Comparison of ENCODE assay signal across 10 mouse cellular contexts in the genomic region with DNA sequence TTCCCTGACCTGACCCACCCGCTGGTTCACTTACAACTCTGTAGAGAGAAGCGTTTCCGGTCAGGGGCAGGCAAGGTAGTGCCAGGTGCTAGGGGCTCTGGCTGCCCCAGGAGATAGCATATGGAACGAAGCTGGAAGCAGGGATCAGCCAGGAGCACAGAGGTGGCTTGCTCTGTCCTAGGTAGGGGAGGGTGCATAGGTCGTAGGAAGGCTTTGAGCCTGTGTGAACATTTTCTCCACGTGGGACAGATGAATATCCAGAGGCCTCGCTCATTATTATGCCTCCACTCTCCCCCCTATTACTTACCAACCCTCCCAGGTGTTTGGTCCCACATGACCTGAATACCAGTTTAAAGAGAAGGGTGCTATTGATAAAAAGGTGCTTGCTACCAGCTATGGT. TPM values are rescaled to one million over a fixed set of nuclear protein-coding genes. Genes with fewer than 3 reads are reported as not detected.
DNase-seq lines count a peak whose midpoint lies in the region; ATAC-seq and TF ChIP-seq lines count a peak whose summit lies in the region.
"Had no signal": no experiment of that assay in that cellular context is flagged by ENCODE, and none has a peak within 500 bp of the region (broad histone marks: within the 10 kb centered on the region; RNA-seq: fewer than 3 reads in every experiment).

No protein-coding gene starts in this region.

- DNase-seq in heart, postnatal 0 days (ENCODE audit: low spot score), result no peak
- DNase-seq in heart, adult 18-20 months, result no peak
- DNase-seq in neural tube, embryonic 10.5 days (ENCODE audit: extremely low spot score, low spot score), result no peak
- DNase-seq in B cell, adult 2 months, result no peak

- H3K9ac ChIP-seq in heart, postnatal 0 days (replicated peaks; ENCODE audit: low read depth, low read length), result no peak overlapping the region
- no peak overlapping the region for H3K9ac ChIP-seq in neural tube, embryonic 13.5 days
- no peak overlapping the region for H3K9ac ChIP-seq in liver, embryonic 16.5 days (ENCODE audit: low read depth, low read length)
- H3K9ac ChIP-seq: forebrain, embryonic 13.5 days had no signal

- no peak for TF ChIP-seq CTCF in heart, postnatal 0 days (IDR thresholded peaks at IDR 0.05; ENCODE audit: low read depth)

- WGBS in heart, postnatal 0 days, result 63% methylated on average over 7 of the region's 7 CpGs
- WGBS in neural tube, embryonic 13.5 days, result 75% methylated on average over 7 of the region's 7 CpGs
- WGBS in liver, embryonic 16.5 days (ENCODE audit: insufficient replicate concordance), result 69% methylated on average over 7 of the region's 7 CpGs

- no peak for TF ChIP-seq EP300 in heart, postnatal 0 days (IDR thresholded peaks at IDR 0.05; ENCODE audit: low read depth)

- no peak overlapping the region for H3K4me2 ChIP-seq in heart, postnatal 0 days (ENCODE audit: low read depth, low read length)
- H3K4me2 ChIP-seq in neural tube, embryonic 13.5 days, result no peak overlapping the region
- no peak overlapping the region for H3K4me2 ChIP-seq in liver, embryonic 16.5 days (ENCODE audit: low read depth, low read length)

- no peaks in the 10 kb centered on the region for H3K9me3 ChIP-seq in heart, postnatal 0 days (replicated peaks; ENCODE audit: control insufficient read depth, low read length)
- H3K9me3 ChIP-seq in neural tube, embryonic 13.5 days, result no peaks in the 10 kb centered on the region
- H3K9me3 ChIP-seq in liver, embryonic 16.5 days (replicated peaks; ENCODE audit: control insufficient read depth, low read length), result no peaks in the 10 kb centered on the region
- H3K9me3 ChIP-seq: forebrain, embryonic 13.5 days had no signal

- H3K4me3 ChIP-seq in heart, postnatal 0 days (ENCODE audit: low read depth, low read length), result no peak overlapping the region
- no peak overlapping the region for H3K4me3 ChIP-seq in neural tube, embryonic 13.5 days
- no peak overlapping the region for H3K4me3 ChIP-seq in liver, embryonic 16.5 days (ENCODE audit: low read depth, low read length)

- peaks cover 49% of the 10 kb centered on the region for H3K36me3 ChIP-seq in heart, postnatal 0 days (replicated peaks; ENCODE audit: control insufficient read depth, insufficient read depth, low read length)
- H3K36me3 ChIP-seq in neural tube, embryonic 13.5 days, result peaks cover 65% of the 10 kb centered on the region
- H3K36me3 ChIP-seq in liver, embryonic 16.5 days (ENCODE audit: control insufficient read depth, insufficient read depth), result peaks cover 55% of the 10 kb centered on the region

- H3K27me3 ChIP-seq in heart, postnatal 0 days (ENCODE audit: control insufficient read depth, insufficient read depth, low read length), result no peaks in the 10 kb centered on the region
- no peaks in the 10 kb centered on the region for H3K27me3 ChIP-seq in neural tube, embryonic 13.5 days
- no peaks in the 10 kb centered on the region for H3K27me3 ChIP-seq in liver, embryonic 16.5 days (ENCODE audit: control insufficient read depth, insufficient read depth, low read depth, low read length)
- H3K27me3 ChIP-seq: forebrain, embryonic 13.5 days had no signal

- no peak for ATAC-seq in heart, postnatal 0 days (ENCODE audit: insufficient read depth, low read depth)
- no peak for ATAC-seq in neural tube, embryonic 13.5 days (ENCODE audit: low read depth)
- ATAC-seq in liver, embryonic 16.5 days (ENCODE audit: low read depth), result no peak
- no peak for ATAC-seq in erythroblast, adult 5-6 weeks (replicated peaks; ENCODE audit: low FRiP score, poor library complexity, severe bottlenecking)

- peak overlapping the region; percentile 69; the same call in 1 of the 2 replicates for H3K27ac ChIP-seq in heart, postnatal 0 days (ENCODE audit: low read depth)
- peak overlapping the region; percentile 34; the same call in 1 of the 2 replicates for H3K27ac ChIP-seq in neural tube, embryonic 13.5 days (replicated peaks)
- H3K27ac ChIP-seq in liver, embryonic 16.5 days (ENCODE audit: low read length), result 0 out of 2 replicates have a peak overlapping the region, but pooled peaks have one; percentile 31
- H3K27ac ChIP-seq: forebrain, embryonic 13.5 days had no signal

- H3K4me1 ChIP-seq in heart, postnatal 0 days (ENCODE audit: control insufficient read depth, insufficient read depth), result peaks cover 15% of the 10 kb centered on the region
- H3K4me1 ChIP-seq in neural tube, embryonic 13.5 days (replicated peaks), result peaks cover 38% of the 10 kb centered on the region
- H3K4me1 ChIP-seq in liver, embryonic 16.5 days (ENCODE audit: control insufficient read depth, low read depth, low read length), result peaks cover 36% of the 10 kb centered on the region

RNA-seq across cellular contexts. Expression of a gene that starts 0.5 kb away (rescaled TPM):
- total RNA-seq in heart, postnatal 0 days (2014; rRNA removed; ENCODE audit: low replicate concordance), result 1.4 and 7.6 TPM in 2 replicates
- polyA plus RNA-seq in heart, postnatal 0 days (2015; fragmentation: Nextera tagmentation; extraction: Ambion mirVana), result 1.4 and 1.6 TPM in 2 replicates
- total RNA-seq in heart, adult 18-20 months (2021), result 1 to 10 TPM; 1.4 to 1.8 TPM
- 2.8 and 3.0 TPM in 2 replicates for polyA plus RNA-seq in neural tube, embryonic 13.5 days (2015; fragmentation: Nextera tagmentation; extraction: Ambion mirVana)
- 1.6 and 2.1 TPM in 2 replicates for polyA plus RNA-seq in liver, embryonic 16.5 days (2015; fragmentation: Nextera tagmentation; extraction: Ambion mirVana)
- 0.77 TPM in 1 of 2 replicates, not detected in the other for total RNA-seq in erythroblast, adult 5-6 weeks (2015; ENCODE audit: low replicate concordance)
- 2.3 and 2.8 TPM in 2 replicates for total RNA-seq in erythroblast, adult 5-6 weeks (2017; ENCODE audit: low replicate concordance)

RNA-seq across cellular contexts. Expression of a gene that starts 3.4 kb away (rescaled TPM):
- total RNA-seq in heart, postnatal 0 days (2014; rRNA removed; ENCODE audit: low replicate concordance), result 13.1 and 18.1 TPM in 2 replicates
- 15.7 and 17.2 TPM in 2 replicates for polyA plus RNA-seq in heart, postnatal 0 days (2015; fragmentation: Nextera tagmentation; extraction: Ambion mirVana)
- total RNA-seq in heart, adult 18-20 months (2021), result 10 to 100 TPM; 10.5 to 10.6 TPM
- polyA plus RNA-seq in neural tube, embryonic 13.5 days (2015; fragmentation: Nextera tagmentation; extraction: Ambion mirVana), result 21.9 and 25.3 TPM in 2 replicates
- 12.9 and 13.8 TPM in 2 replicates for polyA plus RNA-seq in liver, embryonic 16.5 days (2015; fragmentation: Nextera tagmentation; extraction: Ambion mirVana)
- total RNA-seq in erythroblast, adult 5-6 weeks (2015; ENCODE audit: low replicate concordance), result 4.8 and 5.6 TPM in 2 replicates
- total RNA-seq in erythroblast, adult 5-6 weeks (2017; ENCODE audit: low replicate concordance), result 4.1 and 7.8 TPM in 2 replicates

RNA-seq across cellular contexts. Expression of a gene that starts 27.8 kb away (rescaled TPM):
- not detected in 2 replicates for total RNA-seq in heart, postnatal 0 days (2014; rRNA removed; ENCODE audit: low replicate concordance)
- polyA plus RNA-seq in heart, postnatal 0 days (2015; fragmentation: Nextera tagmentation; extraction: Ambion mirVana), result 0.07 TPM in 1 of 2 replicates, not detected in the other
- under 1 TPM in 1 of 2 experiments, not detected in 1; 0.36 TPM for total RNA-seq in heart, adult 18-20 months (2021)
- polyA plus RNA-seq in neural tube, embryonic 13.5 days (2015; fragmentation: Nextera tagmentation; extraction: Ambion mirVana), result 0.18 TPM in 1 of 2 replicates, not detected in the other
- 52.5 and 62.0 TPM in 2 replicates for polyA plus RNA-seq in liver, embryonic 16.5 days (2015; fragmentation: Nextera tagmentation; extraction: Ambion mirVana)
- 33.0 and 48.8 TPM in 2 replicates for total RNA-seq in erythroblast, adult 5-6 weeks (2015; ENCODE audit: low replicate concordance)
- total RNA-seq in erythroblast, adult 5-6 weeks (2017; ENCODE audit: low replicate concordance), result 6.6 and 13.4 TPM in 2 replicates
- total RNA-seq: gastrocnemius, adult 18-20 months had no signal
- polyA plus RNA-seq: forebrain, embryonic 13.5 days; midbrain, embryonic 16.5 days had no signal

RNA-seq across cellular contexts. Expression of a gene that starts 30.7 kb away (rescaled TPM):
- 40.5 and 60.2 TPM in 2 replicates for total RNA-seq in heart, postnatal 0 days (2014; rRNA removed; ENCODE audit: low replicate concordance)
- polyA plus RNA-seq in heart, postnatal 0 days (2015; fragmentation: Nextera tagmentation; extraction: Ambion mirVana), result 24.6 and 32.9 TPM in 2 replicates
- total RNA-seq in heart, adult 18-20 months (2021), result 10 to 100 TPM; 83.4 to 86.8 TPM
- polyA plus RNA-seq in neural tube, embryonic 13.5 days (2015; fragmentation: Nextera tagmentation; extraction: Ambion mirVana), result 43.8 and 44.0 TPM in 2 replicates
- polyA plus RNA-seq in liver, embryonic 16.5 days (2015; fragmentation: Nextera tagmentation; extraction: Ambion mirVana), result 92.7 and 106 TPM in 2 replicates
- total RNA-seq in erythroblast, adult 5-6 weeks (2015; ENCODE audit: low replicate concordance), result 734 and 842 TPM in 2 replicates
- 498 and 626 TPM in 2 replicates for total RNA-seq in erythroblast, adult 5-6 weeks (2017; ENCODE audit: low replicate concordance)

RNA-seq across cellular contexts. Expression of a gene that starts 42.0 kb away (rescaled TPM):
- total RNA-seq in heart, postnatal 0 days (2014; rRNA removed; ENCODE audit: low replicate concordance), result 36.5 and 43.5 TPM in 2 replicates
- 32.8 TPM in 2 replicates for polyA plus RNA-seq in heart, postnatal 0 days (2015; fragmentation: Nextera tagmentation; extraction: Ambion mirVana)
- total RNA-seq in heart, adult 18-20 months (2021), result 10 to 100 TPM; 37.4 to 48.3 TPM
- polyA plus RNA-seq in neural tube, embryonic 13.5 days (2015; fragmentation: Nextera tagmentation; extraction: Ambion mirVana), result 48.6 and 64.1 TPM in 2 replicates
- polyA plus RNA-seq in liver, embryonic 16.5 days (2015; fragmentation: Nextera tagmentation; extraction: Ambion mirVana), result 167 and 172 TPM in 2 replicates
- 123 and 182 TPM in 2 replicates for total RNA-seq in erythroblast, adult 5-6 weeks (2015; ENCODE audit: low replicate concordance)
- total RNA-seq in erythroblast, adult 5-6 weeks (2017; ENCODE audit: low replicate concordance), result 219 and 268 TPM in 2 replicates
